Mouse (Mus musculus): ENCODE data around the gene Sox5.

Sox5 gene

DNA sequence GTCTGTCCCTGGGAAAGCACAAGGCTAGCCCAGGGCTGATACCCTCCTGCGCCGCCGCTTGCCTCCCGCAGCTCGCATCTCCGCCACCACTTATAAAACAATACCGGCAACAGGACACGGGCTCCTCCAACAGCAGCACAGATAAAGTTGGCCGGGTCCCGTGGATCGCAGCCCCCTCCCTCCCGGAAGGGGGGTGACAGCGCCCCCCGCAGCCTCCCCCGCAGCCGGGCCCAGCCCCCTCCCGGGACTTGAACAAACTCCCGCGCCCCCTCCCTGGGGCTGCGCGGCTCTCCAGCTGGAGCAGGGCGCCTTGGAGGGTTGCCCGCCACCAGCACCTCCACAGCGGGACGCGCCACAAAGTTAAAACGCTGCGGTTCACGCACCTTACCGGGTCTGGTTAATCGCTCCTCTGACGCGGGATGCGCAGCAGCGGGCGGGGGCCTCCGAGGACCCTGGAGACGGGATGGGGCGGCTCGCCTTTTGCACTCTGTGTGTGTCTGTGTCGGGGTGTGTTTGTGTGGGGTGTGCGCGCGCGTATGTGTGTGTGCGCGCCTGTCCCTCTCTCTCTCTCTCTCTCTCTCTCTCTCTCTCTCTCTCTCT, at the start of gene Sox5:
Gene Sox5, minus strand, starts transcription at position 547 of the 600 bp plus-strand sequence.
- no peak for DNase-seq (ENCODE audit: low read depth, low spot score)

- DNase-seq (ENCODE audit: low read depth, low spot score) = no peak
Observed at GRCm38 (mm10) chr6:144825018-144825602, 43.3 kb upstream of the Sox5 start.

- DNase-seq (ENCODE audit: low read depth, low spot score) = no peak
Observed at GRCm38 (mm10) chr6:144824153-144824552, 42.4 kb upstream of the Sox5 start.

GRCm38 (mm10) chr6:144822594-144822993, 40.8 kb upstream of the Sox5 start:
- DNase-seq (ENCODE audit: low read depth, low spot score) = no peak

GRCm38 (mm10) chr6:144821019-144821418, 39.2 kb upstream of the Sox5 start:
- DNase-seq (ENCODE audit: low read depth, low spot score) = no peak

GRCm38 (mm10) chr6:144818016-144818415, 36.2 kb upstream of the Sox5 start:
- no peak for DNase-seq (ENCODE audit: low read depth, low spot score)

- DNase-seq (ENCODE audit: low read depth, low spot score) = no peak
Observed at GRCm38 (mm10) chr6:144817329-144817932, 35.7 kb upstream of the Sox5 start.

GRCm38 (mm10) chr6:144815542-144815941, 33.8 kb upstream of the Sox5 start:
- no peak for DNase-seq (ENCODE audit: low read depth, low spot score)

GRCm38 (mm10) chr6:144814931-144815364, 33.2 kb upstream of the Sox5 start:
- peak; percentile 43 for DNase-seq (ENCODE audit: low read depth, low spot score)

DNA sequence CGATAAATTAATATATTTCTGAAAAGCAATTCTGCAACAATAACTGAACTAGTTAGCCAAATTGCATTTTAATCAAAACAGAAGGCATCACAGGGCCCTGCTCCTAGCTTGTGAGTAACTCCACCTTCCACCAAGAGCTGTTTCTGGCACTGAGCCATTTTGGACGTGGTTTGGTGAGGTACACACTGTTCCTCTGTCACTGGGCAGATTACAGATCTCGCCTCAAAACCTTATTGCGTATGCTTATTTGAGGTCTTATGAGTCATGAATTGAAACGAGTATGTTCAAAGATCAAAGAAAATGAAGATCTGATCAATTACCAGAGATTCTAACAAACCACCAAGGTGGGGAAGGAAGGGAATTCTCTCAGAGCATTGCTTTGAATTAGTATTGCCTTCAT, 22.5 kb upstream of the Sox5 start:
- no peak for DNase-seq (ENCODE audit: low read depth, low spot score)

GRCm38 (mm10) chr6:144803063-144803462, 21.3 kb upstream of the Sox5 start:
- no peak for DNase-seq (ENCODE audit: low read depth, low spot score)

- no peak for DNase-seq (ENCODE audit: low read depth, low spot score)
Observed at GRCm38 (mm10) chr6:144794356-144794755, 12.6 kb upstream of the Sox5 start.

GRCm38 (mm10) chr6:144792871-144793270, 11.1 kb upstream of the Sox5 start:
- no peak for DNase-seq (ENCODE audit: low read depth, low spot score)

GRCm38 (mm10) chr6:144783295-144783694, 1.5 kb upstream of the Sox5 start:
- DNase-seq (ENCODE audit: low read depth, low spot score) = no peak

- DNase-seq (ENCODE audit: low read depth, low spot score) = no peak
Observed at GRCm38 (mm10) chr6:144782866-144783265, 1.1 kb upstream of the Sox5 start.

- DNase-seq (ENCODE audit: low read depth, low spot score) = no peak
Observed at GRCm38 (mm10) chr6:144782031-144782857, 467 bp upstream of the Sox5 start.

- DNase-seq (ENCODE audit: low read depth, low spot score) = no peak
Observed at GRCm38 (mm10) chr6:144780608-144781285, 1.0 kb downstream of the Sox5 start.

DNA sequence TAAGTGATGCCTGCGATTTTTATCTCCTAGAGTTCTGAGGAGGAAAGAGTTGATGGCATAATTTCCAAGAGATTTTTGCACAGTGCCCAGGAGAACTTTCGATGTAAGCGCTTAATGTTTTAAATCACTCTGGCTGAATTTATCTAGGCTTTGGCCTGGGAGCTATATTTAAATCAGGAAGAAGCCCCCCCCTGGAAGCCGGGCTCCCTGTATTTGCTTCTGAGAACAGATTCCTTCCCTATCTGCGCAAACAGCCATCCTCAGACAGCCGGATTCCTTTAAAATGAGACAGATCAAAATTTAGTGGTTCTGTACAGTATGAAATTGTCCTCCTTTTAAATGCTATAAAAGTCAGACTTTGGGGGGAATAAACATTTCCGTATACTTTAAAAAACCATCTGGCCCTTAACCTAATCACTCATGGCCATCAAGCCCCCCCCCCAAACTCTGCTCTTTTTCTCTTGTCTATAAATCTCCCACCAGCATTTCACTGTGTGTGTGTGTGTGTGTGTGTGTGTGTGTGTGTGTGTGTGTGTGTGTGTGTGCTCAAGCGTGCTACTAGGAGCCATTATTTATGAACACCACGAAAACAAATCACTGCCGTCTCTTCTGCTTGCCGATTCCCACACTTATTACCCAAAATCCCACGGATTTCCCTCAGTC, 1.7 kb downstream of the Sox5 start:
- no peak for DNase-seq (ENCODE audit: low read depth, low spot score)

GRCm38 (mm10) chr6:144777356-144778035, 4.3 kb downstream of the Sox5 start:
- no peak for DNase-seq (ENCODE audit: low read depth, low spot score)

GRCm38 (mm10) chr6:144773736-144774135, 8.0 kb downstream of the Sox5 start:
- no peak for DNase-seq (ENCODE audit: low read depth, low spot score)

DNA sequence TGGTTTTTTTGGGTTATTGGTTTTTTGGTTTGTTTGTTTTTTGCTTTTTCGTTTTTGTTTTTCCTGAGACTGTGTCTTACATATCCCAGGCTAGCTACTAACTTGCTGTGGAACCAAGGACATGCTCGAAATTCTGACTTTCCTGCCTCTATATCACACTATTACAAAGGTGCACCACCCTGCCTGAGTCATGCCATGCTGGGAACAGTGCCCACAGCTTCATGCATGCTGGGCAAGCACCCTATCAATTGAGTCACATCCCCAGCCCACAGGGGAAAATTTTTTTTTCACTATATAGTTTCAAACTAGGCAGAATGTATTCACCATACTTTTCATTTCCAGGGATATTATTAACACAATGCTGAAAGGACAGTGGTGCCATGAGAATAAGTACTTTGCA, 8.8 kb downstream of the Sox5 start:
- no peak for DNase-seq (ENCODE audit: low read depth, low spot score)
